Mouse (Mus musculus) thymus, postnatal 25 days (tissue): ENCODE data around the gene Tmem220.
A peak's percentile ranks its signal among the peaks of the same experiment; 100 is the strongest.

ENCODE experiments used
- DNase-seq: peaks from one replicate; pipeline ENCODE4 v3.0.0; 2022

Gene Tmem220

GRCm38 (mm10) chr11:67024867-67025477, at the start of gene Tmem220:
Gene Tmem220 (plus strand): TSS chr11:67025154.
- peak; percentile 92 for DNase-seq

DNA sequence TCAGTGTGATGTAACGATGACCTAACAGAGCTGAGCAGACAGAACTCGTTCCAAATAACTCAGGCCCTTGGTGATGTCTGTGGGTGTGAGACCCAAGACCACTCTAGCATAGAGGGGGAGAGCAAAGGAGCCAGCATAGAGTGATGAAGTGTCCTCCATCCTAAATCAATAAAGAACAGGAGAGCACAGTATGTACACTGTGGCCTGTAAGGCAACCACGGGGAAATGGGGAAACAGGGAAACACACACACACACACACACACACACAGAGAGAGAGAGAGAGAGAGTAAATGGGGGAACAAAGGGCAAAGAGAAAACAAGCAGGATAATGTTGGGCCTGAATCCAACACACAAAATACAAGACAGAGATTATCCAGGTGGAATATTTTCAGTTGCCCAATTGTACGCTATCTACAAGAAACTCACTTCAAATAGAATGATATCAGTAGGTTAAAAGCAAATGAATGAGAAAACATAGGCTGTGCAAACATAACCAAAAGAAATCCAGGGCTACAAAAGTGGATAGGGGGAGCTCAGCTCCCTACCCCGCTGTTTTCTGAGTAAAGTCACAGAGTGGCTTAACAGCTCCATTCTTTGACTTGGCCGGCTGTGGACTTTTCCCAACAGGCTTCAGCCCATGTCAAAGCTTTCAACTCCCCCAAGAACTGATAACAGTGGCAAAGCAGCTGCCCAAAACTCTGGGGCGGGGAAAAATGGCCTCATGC, 49.2 kb upstream of the Tmem220 start:
- DNase-seq, result no peak

DNA sequence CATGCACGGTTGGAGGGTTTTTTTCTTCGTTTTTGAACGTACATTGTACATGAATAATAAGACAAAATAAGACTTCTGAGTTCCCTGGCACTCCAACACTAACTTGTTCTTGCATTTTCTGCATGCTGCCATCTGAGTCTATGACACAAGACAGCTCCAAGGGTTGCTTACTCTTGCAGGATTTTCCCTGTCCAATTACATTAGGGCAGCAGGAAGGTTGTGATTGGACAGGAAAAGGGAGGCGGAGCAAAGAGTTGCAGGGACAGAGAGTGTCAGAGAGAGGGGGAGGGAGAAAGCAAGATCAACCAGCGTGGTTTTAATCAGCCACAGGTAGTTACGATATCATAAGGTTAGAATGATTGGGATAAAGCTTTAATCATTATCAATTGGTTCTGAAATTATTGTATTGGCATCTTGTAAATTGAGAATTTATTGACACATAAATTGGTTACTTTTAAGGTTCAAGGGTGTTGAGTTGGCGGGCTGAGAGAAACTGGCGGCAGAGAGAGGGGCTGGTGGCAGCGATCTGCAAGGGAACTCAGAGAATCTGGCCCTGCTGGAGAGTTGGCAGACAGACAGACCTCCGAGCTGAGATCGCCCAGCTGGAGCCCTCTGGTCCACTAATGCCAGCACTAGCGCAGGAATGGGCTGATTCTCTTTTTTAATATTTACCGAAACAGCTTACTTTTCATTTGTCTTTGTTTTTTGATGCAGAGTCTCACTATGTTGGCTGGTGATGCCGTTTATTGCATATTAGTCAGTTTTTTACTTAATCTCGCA, 43.4 kb upstream of the Tmem220 start:
- no peak for DNase-seq

DNA sequence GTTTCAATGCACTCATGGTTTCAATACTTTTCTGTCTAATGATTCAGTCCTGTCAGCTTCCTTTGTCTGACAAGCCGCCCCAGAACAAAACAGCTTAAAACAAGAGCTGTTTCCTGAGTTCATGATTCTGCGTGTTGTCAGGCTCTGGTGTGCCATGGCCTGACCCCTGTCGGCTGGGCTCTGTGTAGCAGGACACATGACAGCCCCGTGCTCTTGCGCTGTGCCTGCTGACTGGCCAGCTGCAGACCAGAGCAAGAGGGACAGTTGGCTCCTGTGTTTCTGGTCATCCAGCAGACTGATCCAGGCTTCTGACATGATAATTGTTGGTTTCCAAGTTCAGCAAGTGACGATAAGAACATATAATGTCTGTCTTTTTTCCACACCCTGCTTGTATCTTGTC, 42.2 kb upstream of the Tmem220 start:
- peak; percentile 36 for DNase-seq

- DNase-seq, result no peak
Observed at GRCm38 (mm10) chr11:66983422-66984164, 41.4 kb upstream of the Tmem220 start.

GRCm38 (mm10) chr11:66984165-66985135, 40.5 kb upstream of the Tmem220 start:
- DNase-seq, result peak; percentile 72

- DNase-seq, result no peak
Observed at GRCm38 (mm10) chr11:66985136-66985702, 39.7 kb upstream of the Tmem220 start.

DNA sequence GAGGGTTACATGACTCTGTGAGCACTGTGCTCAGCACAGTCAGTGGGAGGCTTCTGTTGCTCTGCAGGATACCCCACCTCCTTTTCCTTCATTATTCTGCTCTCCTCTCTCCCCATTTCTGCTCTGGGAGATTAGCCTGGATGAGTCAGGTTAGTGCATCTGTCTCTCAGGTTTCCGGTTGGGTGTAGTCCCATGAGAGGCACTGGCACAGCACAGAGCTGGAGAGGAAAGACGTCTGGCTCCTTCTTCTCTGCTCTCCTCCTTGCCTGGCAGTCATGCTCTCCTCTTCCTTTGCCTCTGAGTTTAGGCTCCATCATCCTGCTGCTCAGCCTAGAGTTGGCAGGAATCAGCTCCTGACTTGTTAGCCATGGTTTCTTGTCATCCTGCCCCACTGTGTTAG, 32.8 kb upstream of the Tmem220 start:
- DNase-seq, result no peak

GRCm38 (mm10) chr11:66993674-66994073, 31.3 kb upstream of the Tmem220 start:
- DNase-seq, result no peak

GRCm38 (mm10) chr11:66996446-66996845, 28.5 kb upstream of the Tmem220 start:
- DNase-seq, result no peak

GRCm38 (mm10) chr11:66998467-66999403, 26.2 kb upstream of the Tmem220 start:
- no peak for DNase-seq

DNA sequence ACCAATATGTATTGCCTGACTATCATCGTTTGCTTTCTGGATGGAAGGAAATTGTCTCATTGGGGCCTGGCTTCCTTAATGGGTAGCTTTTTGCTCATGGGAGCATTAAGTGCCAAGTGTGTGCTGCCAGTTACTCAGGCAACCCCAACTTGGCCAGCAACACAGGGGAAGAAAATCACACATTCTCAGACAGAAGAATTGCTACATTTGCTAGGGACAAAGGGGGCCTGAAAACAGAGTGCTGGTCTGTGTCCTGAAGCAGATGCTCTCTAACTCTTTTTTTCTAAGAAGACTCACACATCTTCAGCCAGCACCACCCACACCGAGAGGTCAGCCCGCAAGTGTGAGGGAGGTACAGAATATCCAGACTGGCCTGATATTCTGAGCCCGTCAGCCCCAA, 24.3 kb upstream of the Tmem220 start:
- DNase-seq, result no peak

GRCm38 (mm10) chr11:67001717-67002116, 23.2 kb upstream of the Tmem220 start:
- no peak for DNase-seq

- no peak for DNase-seq
Observed at GRCm38 (mm10) chr11:67002911-67003310, 22.0 kb upstream of the Tmem220 start.

DNA sequence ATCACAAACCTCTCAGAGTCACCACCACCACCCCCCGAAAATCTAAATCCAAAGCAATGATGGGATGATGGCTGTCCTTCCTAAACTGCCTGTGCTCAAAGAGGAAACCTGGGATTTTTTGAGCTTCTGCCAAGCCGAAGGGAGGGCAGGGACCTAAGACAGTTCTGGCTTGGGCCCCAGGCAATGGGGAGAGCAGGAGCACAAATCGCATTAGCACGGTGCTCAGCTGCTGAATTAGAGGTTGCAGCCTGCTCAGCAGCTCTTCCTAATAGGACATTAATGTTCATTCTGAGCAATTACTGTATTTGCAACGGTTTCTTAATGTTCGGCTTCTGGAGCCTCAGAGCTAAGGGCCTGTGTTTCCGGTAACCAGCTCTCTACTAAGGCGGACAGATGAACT, 17.0 kb upstream of the Tmem220 start:
- DNase-seq, result no peak

DNA sequence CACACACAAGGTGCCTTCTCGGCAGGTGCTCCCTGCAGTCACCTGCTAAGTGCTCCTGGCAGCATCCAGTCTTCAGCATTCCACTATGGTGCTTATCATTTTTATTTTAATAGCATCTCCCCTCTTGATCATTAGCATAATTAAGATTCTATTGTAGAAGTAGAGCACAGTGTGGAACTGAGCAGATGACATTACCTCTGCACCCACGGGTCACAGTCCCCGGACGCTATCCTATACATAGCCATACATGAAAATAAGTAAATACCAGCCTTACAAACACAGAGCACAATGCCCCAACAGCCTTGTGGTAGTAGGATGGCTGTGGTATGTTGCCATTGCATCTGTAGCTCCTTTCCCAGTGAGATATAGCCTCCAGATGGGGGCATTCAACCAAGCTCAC, 16.4 kb upstream of the Tmem220 start:
- no peak for DNase-seq

DNA sequence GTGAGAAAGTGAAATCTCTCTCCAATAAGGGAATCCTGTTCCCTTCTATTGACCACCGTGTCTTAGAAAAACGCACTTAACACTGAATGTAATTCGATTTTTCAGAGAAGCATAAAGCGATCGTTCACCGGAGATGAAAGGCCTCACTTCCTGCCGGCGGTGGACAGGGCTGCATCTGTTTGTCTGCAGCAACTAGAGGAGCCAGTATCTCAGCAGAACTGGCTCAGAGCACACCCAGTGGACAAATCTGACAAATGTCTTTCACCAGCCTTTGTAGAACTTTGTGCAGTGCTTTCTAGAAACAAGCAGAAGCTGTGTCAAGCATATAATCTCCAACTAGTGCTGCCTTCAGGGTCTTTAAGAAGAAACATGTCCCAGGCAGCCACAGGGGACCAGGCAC, 14.5 kb upstream of the Tmem220 start:
- DNase-seq, result no peak

GRCm38 (mm10) chr11:67011635-67012034, 13.3 kb upstream of the Tmem220 start:
- DNase-seq, result no peak

GRCm38 (mm10) chr11:67017801-67018591, 7.0 kb upstream of the Tmem220 start:
- no peak for DNase-seq
